Mouse (Mus musculus): Measurements from ENCODE around the gene Rell1. TPM values are rescaled to one million over a fixed set of nuclear protein-coding genes. Genes with fewer than 3 reads are reported as not detected.

The Rell1 gene
- polyA plus RNA-seq, 1 experiment from 2014 or later = 9.4 TPM

GRCm38 (mm10) chr5:63938575-63938974 is 30.1 kb downstream of the Rell1 start:
- Histone ChIP-seq H3K27ac (ENCODE audit: low read length) (no peak overlapping the region), H3K9me3 (replicated peaks; ENCODE audit: control insufficient read depth, low read length) (no peaks in the 10 kb centered on the region), H3K4me2 (ENCODE audit: low read depth, low read length) (no peak overlapping the region), H3K27me3 (ENCODE audit: control insufficient read depth, insufficient read depth, low read length) (no peaks in the 10 kb centered on the region), H3K36me3 (ENCODE audit: control insufficient read depth, insufficient read depth) (no peaks in the 10 kb centered on the region), H3K9ac (ENCODE audit: low read length) (no peak overlapping the region), H3K4me3 (ENCODE audit: low read length) (no peak overlapping the region), H3K4me1 (ENCODE audit: control insufficient read depth, insufficient read depth, low read length) (no peaks in the 10 kb centered on the region)
- no peak for ATAC-seq (replicated peaks; ENCODE audit: extremely low read depth, insufficient read depth, low FRiP score)
- WGBS = 59% methylated on average over 4 of the region's 4 CpGs

GRCm38 (mm10) chr5:63936740-63937139 is 32.0 kb downstream of the Rell1 start:
- H3K4me2 ChIP-seq (ENCODE audit: low read depth, low read length) = no peak overlapping the region
- H3K4me1 ChIP-seq (ENCODE audit: control insufficient read depth, insufficient read depth, low read length) = peaks cover 4% of the 10 kb centered on the region
- no peak overlapping the region for H3K27ac ChIP-seq (ENCODE audit: low read length)
- no peak for ATAC-seq (replicated peaks; ENCODE audit: extremely low read depth, insufficient read depth, low FRiP score)
- H3K27me3 ChIP-seq (ENCODE audit: control insufficient read depth, insufficient read depth, low read length) = no peaks in the 10 kb centered on the region
- H3K4me3 ChIP-seq (ENCODE audit: low read length) = no peak overlapping the region
- no peaks in the 10 kb centered on the region for H3K9me3 ChIP-seq (replicated peaks; ENCODE audit: control insufficient read depth, low read length)
- H3K36me3 ChIP-seq (ENCODE audit: control insufficient read depth, insufficient read depth) = no peaks in the 10 kb centered on the region
- no peak overlapping the region for H3K9ac ChIP-seq (ENCODE audit: low read length)
- 61% methylated on average over 6 of the region's 6 CpGs for WGBS

- ATAC-seq (replicated peaks; ENCODE audit: extremely low read depth, insufficient read depth, low FRiP score) = no peak
- no peak overlapping the region for H3K4me3 ChIP-seq (ENCODE audit: low read length)
- no peaks in the 10 kb centered on the region for H3K27me3 ChIP-seq (ENCODE audit: control insufficient read depth, insufficient read depth, low read length)
- H3K9me3 ChIP-seq (replicated peaks; ENCODE audit: control insufficient read depth, low read length) = no peaks in the 10 kb centered on the region
- WGBS = 83% methylated on average over 6 of the region's 6 CpGs
- H3K4me2 ChIP-seq (ENCODE audit: low read depth, low read length) = no peak overlapping the region
- peaks cover 4% of the 10 kb centered on the region for H3K4me1 ChIP-seq (ENCODE audit: control insufficient read depth, insufficient read depth, low read length)
- H3K27ac ChIP-seq (ENCODE audit: low read length) = no peak overlapping the region
- no peak overlapping the region for H3K9ac ChIP-seq (ENCODE audit: low read length)
- H3K36me3 ChIP-seq (ENCODE audit: control insufficient read depth, insufficient read depth) = no peaks in the 10 kb centered on the region
These were observed 33.1 kb downstream of the Rell1 start for GRCm38 (mm10) chr5:63935581-63935980.

DNA sequence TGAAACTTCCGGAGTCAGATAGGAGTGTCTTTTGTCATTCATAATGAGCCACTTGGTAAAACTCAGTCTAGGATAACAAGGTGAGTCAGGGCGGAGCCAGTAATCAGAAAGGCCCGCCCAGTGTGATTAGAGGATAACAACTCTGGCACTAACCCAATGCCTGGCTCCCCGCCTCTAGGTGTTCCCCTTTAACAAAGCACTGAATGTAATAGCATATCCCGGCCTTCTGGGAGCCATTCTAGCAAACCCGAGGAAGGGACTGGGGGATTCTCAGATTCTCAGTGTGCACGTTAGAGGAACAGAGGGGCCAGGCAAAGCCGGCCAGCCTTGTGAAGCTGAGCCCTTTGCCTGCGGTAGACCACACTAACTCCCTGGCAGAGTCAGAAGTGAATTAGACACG is 35.9 kb downstream of the Rell1 start:
- no peak for ATAC-seq (replicated peaks; ENCODE audit: extremely low read depth, insufficient read depth, low FRiP score)

GRCm38 (mm10) chr5:63930824-63931358 is 37.8 kb downstream of the Rell1 start:
- H3K27me3 ChIP-seq (ENCODE audit: control insufficient read depth, insufficient read depth, low read length) = no peaks in the 10 kb centered on the region; the same call in 1 of the 2 replicates
- H3K9ac ChIP-seq (ENCODE audit: low read length) = no peak overlapping the region
- no peak overlapping the region for H3K4me3 ChIP-seq (ENCODE audit: low read length)
- ATAC-seq (replicated peaks; ENCODE audit: extremely low read depth, insufficient read depth, low FRiP score) = no peak
- H3K27ac ChIP-seq (ENCODE audit: low read length) = no peak overlapping the region
- peaks cover 2% of the 10 kb centered on the region; the same call in 1 of the 2 replicates for H3K36me3 ChIP-seq (ENCODE audit: control insufficient read depth, insufficient read depth)
- peaks cover 4% of the 10 kb centered on the region for H3K4me1 ChIP-seq (ENCODE audit: control insufficient read depth, insufficient read depth, low read length)
- no peak overlapping the region for H3K4me2 ChIP-seq (ENCODE audit: low read depth, low read length)
- WGBS = 71% methylated on average over 4 of the region's 4 CpGs
- H3K9me3 ChIP-seq (replicated peaks; ENCODE audit: control insufficient read depth, low read length) = peaks cover 9% of the 10 kb centered on the region

More for the DNA sequence above, 35.9 kb downstream of the Rell1 start:
- H3K27ac ChIP-seq (ENCODE audit: low read length) = no peak overlapping the region
- no peak overlapping the region for H3K4me2 ChIP-seq (ENCODE audit: low read depth, low read length)
- H3K27me3 ChIP-seq (ENCODE audit: control insufficient read depth, insufficient read depth, low read length) = no peaks in the 10 kb centered on the region; the same call in 1 of the 2 replicates
- H3K9ac ChIP-seq (ENCODE audit: low read length) = no peak overlapping the region
- H3K36me3 ChIP-seq (ENCODE audit: control insufficient read depth, insufficient read depth) = peaks cover 2% of the 10 kb centered on the region; the same call in 1 of the 2 replicates
- WGBS = 29% methylated on average over 10 of the region's 10 CpGs
- peaks cover 4% of the 10 kb centered on the region for H3K4me1 ChIP-seq (ENCODE audit: control insufficient read depth, insufficient read depth, low read length)
- H3K4me3 ChIP-seq (ENCODE audit: low read length) = no peak overlapping the region
- peaks cover 2% of the 10 kb centered on the region for H3K9me3 ChIP-seq (replicated peaks; ENCODE audit: control insufficient read depth, low read length)

DNA sequence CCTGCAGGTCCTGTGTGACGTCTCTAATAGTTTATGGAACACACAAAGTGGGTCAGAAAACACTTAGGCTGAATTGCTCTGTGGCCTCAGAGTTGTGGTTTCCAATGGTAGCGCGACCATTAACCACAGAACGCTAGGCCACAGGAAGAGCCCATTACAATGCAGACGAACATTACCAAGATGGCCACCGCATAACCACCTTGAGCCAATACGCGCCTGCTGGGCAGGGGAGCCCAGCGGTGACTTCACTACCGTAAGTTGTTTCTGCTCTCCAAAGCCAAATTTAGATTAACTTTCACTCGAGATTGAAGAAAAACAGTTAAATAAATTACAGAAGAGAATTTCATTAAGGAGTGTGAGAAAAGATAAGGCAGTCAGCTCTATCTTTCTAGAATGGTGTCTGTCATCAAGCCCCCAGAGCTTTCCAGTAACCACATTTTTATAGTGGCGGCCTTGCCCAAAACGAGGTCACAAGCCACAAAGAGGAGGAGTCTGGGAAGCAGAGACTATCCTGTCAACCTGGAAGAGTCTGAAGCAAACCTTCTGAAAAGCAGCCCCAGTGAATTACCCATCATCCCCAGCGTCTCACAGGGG is 43.6 kb downstream of the Rell1 start:
- Histone ChIP-seq H3K4me1 (ENCODE audit: control insufficient read depth, insufficient read depth, low read length) (no peaks in the 10 kb centered on the region), H3K4me3 (ENCODE audit: low read length) (no peak overlapping the region), H3K4me2 (ENCODE audit: low read depth, low read length) (no peak overlapping the region), H3K27me3 (ENCODE audit: control insufficient read depth, insufficient read depth, low read length) (no peaks in the 10 kb centered on the region; the same call in 1 of the 2 replicates), H3K36me3 (ENCODE audit: control insufficient read depth, insufficient read depth) (peaks cover 2% of the 10 kb centered on the region; the same call in 1 of the 2 replicates), H3K9ac (ENCODE audit: low read length) (no peak overlapping the region), H3K9me3 (replicated peaks; ENCODE audit: control insufficient read depth, low read length) (peaks cover 9% of the 10 kb centered on the region), H3K27ac (ENCODE audit: low read length) (no peak overlapping the region)
- 80% methylated on average over 14 of the region's 14 CpGs for WGBS
- ATAC-seq (replicated peaks; ENCODE audit: extremely low read depth, insufficient read depth, low FRiP score) = no peak

GRCm38 (mm10) chr5:63923305-63924025 is 45.2 kb downstream of the Rell1 start:
- Histone ChIP-seq H3K36me3 (ENCODE audit: control insufficient read depth, insufficient read depth) (no peaks in the 10 kb centered on the region; the same call in 1 of the 2 replicates), H3K27me3 (ENCODE audit: control insufficient read depth, insufficient read depth, low read length) (no peaks in the 10 kb centered on the region), H3K9me3 (replicated peaks; ENCODE audit: control insufficient read depth, low read length) (peaks cover 9% of the 10 kb centered on the region), H3K4me2 (ENCODE audit: low read depth, low read length) (no peak overlapping the region), H3K4me3 (ENCODE audit: low read length) (no peak overlapping the region), H3K4me1 (ENCODE audit: control insufficient read depth, insufficient read depth, low read length) (no peaks in the 10 kb centered on the region), H3K9ac (ENCODE audit: low read length) (no peak overlapping the region), H3K27ac (ENCODE audit: low read length) (0 out of 2 replicates have a peak overlapping the region, but pooled peaks have one; percentile 9)
- WGBS = 75% methylated on average over 13 of the region's 13 CpGs
- ATAC-seq (replicated peaks; ENCODE audit: extremely low read depth, insufficient read depth, low FRiP score) = no peak

- H3K4me3 ChIP-seq (ENCODE audit: low read length) = no peak overlapping the region
- no peak for ATAC-seq (replicated peaks; ENCODE audit: extremely low read depth, insufficient read depth, low FRiP score)
- H3K27ac ChIP-seq (ENCODE audit: low read length) = no peak overlapping the region
- no peak overlapping the region for H3K9ac ChIP-seq (ENCODE audit: low read length)
- 54% methylated on average over 4 of the region's 4 CpGs for WGBS
- no peak overlapping the region for H3K4me2 ChIP-seq (ENCODE audit: low read depth, low read length)
- no peaks in the 10 kb centered on the region for H3K36me3 ChIP-seq (ENCODE audit: control insufficient read depth, insufficient read depth)
- no peaks in the 10 kb centered on the region for H3K4me1 ChIP-seq (ENCODE audit: control insufficient read depth, insufficient read depth, low read length)
- H3K27me3 ChIP-seq (ENCODE audit: control insufficient read depth, insufficient read depth, low read length) = no peaks in the 10 kb centered on the region
- no peaks in the 10 kb centered on the region for H3K9me3 ChIP-seq (replicated peaks; ENCODE audit: control insufficient read depth, low read length)
These were observed 50.5 kb downstream of the Rell1 start for GRCm38 (mm10) chr5:63918201-63918600.
